Mouse (Mus musculus) hindlimb bud, embryonic 11.5 days (tissue): ENCODE measurements at regions not wholly inside any gene's neighbourhood (a gene's known extent, or its start where the extent isn't known, plus 50 kb on each side); places are given as distances from the start of the nearest gene placed in this dataset.

Experiments used
- DNase-seq: peaks from one replicate; pipeline ENCODE4 v3.0.0-alpha.2; 2012; ENCODE audit warnings: low read depth, low spot score; ENCODE audit errors: extremely low spot score

DNA sequence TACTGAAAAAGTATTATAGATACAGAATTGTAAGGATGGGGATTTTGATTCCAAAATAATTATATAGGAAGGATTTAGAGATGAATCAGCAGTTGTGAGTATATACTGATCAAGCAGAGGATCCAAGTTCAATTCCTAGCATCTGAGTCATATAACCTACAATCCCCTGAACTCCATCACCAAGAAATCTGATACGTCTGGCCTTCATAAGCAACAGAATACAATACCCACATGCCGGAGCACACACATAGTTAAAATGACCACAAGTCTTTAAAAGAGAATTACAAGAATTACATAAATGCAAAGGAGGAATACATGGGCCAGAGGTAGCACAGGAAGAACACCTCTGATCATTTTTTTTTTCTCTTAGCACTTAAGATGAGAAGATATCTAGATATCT, 847.7 kb downstream of the D3Ertd751e start:
- no peak for DNase-seq

DNA sequence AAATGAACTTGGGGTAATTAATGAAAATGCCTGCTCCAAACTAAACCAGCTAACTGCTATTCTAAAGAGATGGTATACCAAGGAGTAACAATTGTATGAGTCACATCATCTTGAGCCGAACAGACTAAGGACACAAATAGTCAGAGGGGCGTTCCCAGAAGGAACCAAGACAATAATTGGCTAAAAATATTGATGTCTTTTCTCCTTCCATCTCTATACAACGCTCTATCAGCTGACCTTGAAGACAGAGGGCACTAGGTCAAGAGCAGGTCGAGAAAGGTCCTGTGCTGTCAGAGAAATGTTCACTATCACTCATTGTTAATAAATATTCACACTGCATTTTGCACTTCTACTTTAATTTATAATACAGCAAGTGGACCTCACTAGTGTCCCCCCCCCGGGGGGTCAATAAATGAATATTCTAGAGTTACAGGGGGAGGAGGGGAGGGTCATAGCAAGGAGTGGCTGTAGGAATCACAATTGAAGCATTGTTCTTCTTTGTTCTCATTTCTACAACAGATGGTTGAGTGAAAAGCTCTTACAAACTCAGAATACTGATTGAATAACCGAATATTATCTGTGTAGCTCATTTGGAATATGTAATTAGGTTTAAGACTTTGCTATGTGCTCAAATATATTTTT, 851.5 kb downstream of the D3Ertd751e start:
- no peak for DNase-seq

DNA sequence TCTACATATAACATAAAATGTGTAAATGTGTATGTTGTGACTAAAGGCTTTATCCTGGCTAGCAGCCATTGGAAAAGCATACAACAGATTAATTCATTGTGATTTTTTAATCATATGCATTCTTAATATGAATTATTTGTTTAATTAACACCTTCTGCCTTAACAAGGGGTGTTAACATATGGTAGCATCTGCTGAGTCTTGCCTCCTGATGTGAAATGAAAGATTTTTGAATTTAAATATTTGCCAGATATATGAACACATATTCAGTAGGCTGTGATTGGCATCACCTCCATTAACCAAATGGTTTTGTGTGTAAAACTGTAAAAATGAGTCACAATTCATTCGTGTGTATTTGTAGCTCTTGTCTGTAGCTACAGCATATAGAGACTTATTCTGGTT, 854.3 kb downstream of the D3Ertd751e start:
- DNase-seq: no peak
